Mouse (Mus musculus) heart, adult 11 months (tissue): ENCODE measurements around the gene Tha1.

Source experiments
- DNase-seq: peaks from one replicate; pipeline ENCODE4 v3.0.0; 2022

The Tha1 gene

GRCm38 (mm10) chr11:117872861-117873608 is at the start of gene Tha1:
Gene Tha1, minus strand, starts transcription at chr11:117873481.
- DNase-seq, result peak; percentile 98

GRCm38 (mm10) chr11:117919211-117919610 is 45.9 kb upstream of the Tha1 start:
- peak; percentile 96 for DNase-seq

GRCm38 (mm10) chr11:117918541-117918940 is 45.3 kb upstream of the Tha1 start:
- no peak for DNase-seq

GRCm38 (mm10) chr11:117915837-117916236 is 42.6 kb upstream of the Tha1 start:
- DNase-seq, result no peak

GRCm38 (mm10) chr11:117915341-117915740 is 42.1 kb upstream of the Tha1 start:
- DNase-seq, result no peak

- no peak for DNase-seq
Measured at GRCm38 (mm10) chr11:117914531-117914930, 41.2 kb upstream of the Tha1 start.

GRCm38 (mm10) chr11:117912684-117913352 is 39.5 kb upstream of the Tha1 start:
- DNase-seq, result peak; percentile 98

- DNase-seq, result no peak
Measured at GRCm38 (mm10) chr11:117909337-117909736, 36.1 kb upstream of the Tha1 start.

GRCm38 (mm10) chr11:117904442-117904841 is 31.2 kb upstream of the Tha1 start:
- DNase-seq, result no peak

- DNase-seq, result no peak
Measured at GRCm38 (mm10) chr11:117902282-117902681, 29.0 kb upstream of the Tha1 start.

GRCm38 (mm10) chr11:117896533-117896932 is 23.3 kb upstream of the Tha1 start:
- DNase-seq, result no peak

- DNase-seq, result no peak
Measured at GRCm38 (mm10) chr11:117894676-117895075, 21.4 kb upstream of the Tha1 start.

- DNase-seq, result no peak
Measured at GRCm38 (mm10) chr11:117892199-117892598, 18.9 kb upstream of the Tha1 start.

- no peak for DNase-seq
Measured at GRCm38 (mm10) chr11:117891581-117892175, 18.4 kb upstream of the Tha1 start.

- peak; percentile 91 for DNase-seq
Measured at GRCm38 (mm10) chr11:117890519-117891282, 17.4 kb upstream of the Tha1 start.

- DNase-seq, result no peak
Measured at GRCm38 (mm10) chr11:117889887-117890340, 16.6 kb upstream of the Tha1 start.

- DNase-seq, result no peak
Measured at GRCm38 (mm10) chr11:117888853-117889822, 15.9 kb upstream of the Tha1 start.

GRCm38 (mm10) chr11:117888168-117888852 is 15.0 kb upstream of the Tha1 start:
- DNase-seq, result no peak

GRCm38 (mm10) chr11:117886000-117886399 is 12.7 kb upstream of the Tha1 start:
- no peak for DNase-seq

- DNase-seq, result no peak
Measured at GRCm38 (mm10) chr11:117882208-117882607, 8.9 kb upstream of the Tha1 start.

GRCm38 (mm10) chr11:117881787-117882186 is 8.5 kb upstream of the Tha1 start:
- peak; percentile 95 for DNase-seq
